Mouse (Mus musculus) lung, postnatal 4 days (tissue): ENCODE data around the gene Ndufv3.

Source experiments
- DNase-seq, 2 experiments: peaks; one replicate each; pipeline ENCODE4 v3.0.0; 2021

Ndufv3 gene

GRCm38 (mm10) chr17:31519946-31520838 lies at the start of gene Ndufv3, which contains the start of gene Wdr4:
TSS of gene Ndufv3 (plus strand) at chr17:31520115.
TSS of gene Wdr4 (minus strand) at chr17:31519980.
- peak; percentile 99 for DNase-seq

DNA sequence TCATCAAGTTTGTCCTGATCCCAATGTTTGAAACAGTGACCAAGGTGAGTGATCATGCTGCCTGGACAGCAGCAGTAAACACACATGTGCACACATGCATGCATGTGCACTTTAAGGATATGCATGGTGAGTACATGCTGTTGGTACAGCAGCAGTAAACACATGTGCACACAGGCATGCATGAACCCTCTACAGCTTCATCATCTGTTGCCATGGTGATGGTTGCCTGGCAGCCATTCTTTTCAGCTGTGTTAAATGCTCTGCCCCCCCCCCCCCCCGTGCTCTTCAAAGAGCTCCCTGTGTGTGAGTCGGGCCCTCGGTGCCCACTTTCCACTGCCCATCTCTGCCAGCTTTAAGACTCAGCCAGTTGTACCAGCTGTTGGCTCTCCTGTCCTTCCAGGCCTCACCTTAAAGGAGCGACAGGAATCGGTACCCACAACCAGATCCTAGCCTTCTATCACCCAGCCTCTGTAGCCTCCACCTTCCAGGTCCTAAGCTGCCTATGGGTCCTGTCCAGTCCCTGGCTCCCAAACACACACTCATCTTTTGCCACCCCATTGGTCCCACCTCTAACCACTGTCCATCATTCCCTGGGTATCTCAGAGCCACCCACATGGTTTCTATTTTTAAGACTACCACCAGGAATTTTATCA lies 49.0 kb upstream of the Ndufv3 start:
- DNase-seq, result no peak

- no peak for DNase-seq
Measured at GRCm38 (mm10) chr17:31474388-31474787, 45.5 kb upstream of the Ndufv3 start.

DNA sequence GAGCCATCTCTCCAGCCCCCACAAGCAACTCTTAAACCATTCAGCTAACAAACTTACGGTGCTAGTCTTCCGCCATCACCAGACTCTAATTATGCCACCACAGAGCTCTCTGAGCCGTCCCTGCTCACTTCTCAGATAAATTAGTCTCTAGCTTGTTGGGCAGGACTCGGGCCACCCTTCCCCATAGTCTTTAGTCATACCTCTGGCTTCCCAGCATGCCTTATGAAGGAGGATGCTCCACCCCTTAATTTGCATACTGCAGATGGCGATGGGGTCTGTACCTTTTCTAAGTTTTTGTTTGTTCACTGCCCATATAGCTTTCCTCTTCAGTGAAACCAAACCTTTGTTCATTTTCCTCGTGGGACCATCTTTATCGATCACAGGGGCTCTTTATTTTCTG lies 41.3 kb upstream of the Ndufv3 start:
- no peak for DNase-seq

DNA sequence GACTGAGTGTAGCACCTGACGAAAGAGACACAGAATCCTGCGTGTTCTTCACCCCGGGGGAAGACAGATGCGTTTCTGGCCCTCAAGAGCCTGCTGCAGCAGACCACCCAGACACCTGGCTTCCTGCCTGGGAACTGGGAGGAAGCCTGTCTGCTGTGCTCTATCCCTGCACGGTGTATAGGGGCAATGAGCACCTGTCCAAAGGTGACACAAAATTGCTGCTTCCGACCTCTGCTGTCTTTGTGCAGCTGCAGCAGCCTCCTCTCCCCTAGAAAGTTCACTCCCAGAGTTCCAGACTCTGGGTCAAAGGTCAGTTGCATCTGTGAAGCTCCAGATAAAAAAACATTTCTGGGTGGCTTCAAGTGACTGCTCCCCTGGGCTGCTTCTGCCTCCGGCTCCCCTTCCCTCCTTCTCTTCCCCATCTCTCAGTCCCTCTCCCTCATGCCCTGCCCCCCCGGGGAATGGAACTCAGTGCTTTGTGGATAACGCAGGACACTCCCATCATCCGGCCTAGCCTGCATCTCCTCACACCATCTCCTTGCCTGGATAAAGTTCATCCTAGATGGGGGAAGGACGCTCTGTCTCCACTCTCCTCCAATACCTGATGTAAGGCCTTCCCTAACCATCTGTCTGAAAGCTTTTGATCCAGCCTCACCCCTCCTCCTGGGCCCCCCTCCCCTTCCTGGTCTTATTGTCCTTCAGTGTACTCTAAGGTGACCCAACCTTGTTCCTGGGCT lies 40.6 kb upstream of the Ndufv3 start:
- DNase-seq, result no peak

DNA sequence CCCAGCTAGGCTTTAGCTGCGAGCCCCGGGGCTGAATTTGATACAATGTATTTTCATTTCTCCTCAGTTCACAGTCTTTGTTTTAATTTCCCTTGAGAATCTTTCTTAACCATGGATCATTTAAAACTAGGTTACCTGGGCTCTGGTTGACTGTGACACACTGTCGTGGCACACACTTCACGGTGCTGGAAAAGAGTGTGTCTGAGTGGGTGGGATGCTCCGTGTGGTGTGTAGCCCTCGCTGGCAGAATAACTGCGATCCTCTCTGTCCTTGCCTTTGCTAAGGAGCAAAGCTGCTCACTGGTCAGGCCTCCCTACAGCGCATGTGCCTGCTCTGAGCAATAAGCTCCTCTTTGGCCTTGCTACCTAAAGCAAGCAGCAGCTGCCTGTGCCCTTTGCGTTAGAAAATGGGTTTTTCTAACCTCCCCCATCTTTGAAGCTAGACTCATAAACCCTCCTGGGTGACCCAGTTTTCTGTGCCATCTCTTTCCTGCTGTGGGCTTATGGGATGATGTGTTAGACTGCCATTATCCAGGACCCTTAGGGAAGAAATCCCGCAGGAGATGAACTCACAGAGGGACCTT lies 33.2 kb upstream of the Ndufv3 start:
- DNase-seq, result no peak

GRCm38 (mm10) chr17:31487433-31488060 lies 32.4 kb upstream of the Ndufv3 start:
- no peak for DNase-seq

DNA sequence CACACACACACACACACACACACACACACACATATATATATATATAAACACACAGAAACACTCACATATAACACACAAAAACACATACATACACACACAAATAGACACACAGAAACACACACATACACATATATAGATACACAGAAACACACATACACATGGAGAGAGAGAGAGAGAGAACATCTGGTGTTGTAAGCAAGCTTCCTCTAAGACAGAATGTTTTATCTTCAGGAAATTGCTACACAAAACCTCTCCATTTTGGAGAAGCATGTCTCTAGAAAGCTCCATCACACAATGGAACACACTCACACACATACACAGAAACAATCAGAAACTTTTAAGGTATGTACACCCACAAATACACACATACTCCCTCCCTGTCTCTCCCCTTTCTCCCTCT lies 28.6 kb upstream of the Ndufv3 start:
- no peak for DNase-seq

GRCm38 (mm10) chr17:31492416-31492815 lies 27.5 kb upstream of the Ndufv3 start:
- DNase-seq, result peak; percentile 69 to 84

- no peak for DNase-seq
Measured at GRCm38 (mm10) chr17:31494989-31495388, 24.9 kb upstream of the Ndufv3 start.

- no peak for DNase-seq
Measured at GRCm38 (mm10) chr17:31497726-31498125, 22.2 kb upstream of the Ndufv3 start.

DNA sequence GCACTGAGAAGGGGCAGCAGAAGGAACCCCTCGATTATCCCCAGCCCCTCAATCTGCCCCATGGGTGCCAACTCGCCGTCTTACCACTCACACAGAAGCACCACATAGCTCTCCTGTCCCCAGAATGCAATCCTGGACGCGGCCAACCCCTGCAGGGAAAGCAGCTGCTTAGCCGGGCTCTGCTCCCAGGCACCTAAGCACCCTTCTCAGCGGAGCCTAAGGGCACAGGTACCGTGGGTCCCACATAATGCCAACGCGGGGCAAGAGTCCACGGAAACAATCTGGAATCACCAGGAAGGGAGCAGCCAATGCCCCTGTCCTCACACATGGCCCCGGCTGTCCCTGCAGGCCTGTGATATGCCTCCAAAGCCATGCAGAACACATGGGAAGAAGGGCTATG lies 20.2 kb upstream of the Ndufv3 start:
- no peak for DNase-seq

DNA sequence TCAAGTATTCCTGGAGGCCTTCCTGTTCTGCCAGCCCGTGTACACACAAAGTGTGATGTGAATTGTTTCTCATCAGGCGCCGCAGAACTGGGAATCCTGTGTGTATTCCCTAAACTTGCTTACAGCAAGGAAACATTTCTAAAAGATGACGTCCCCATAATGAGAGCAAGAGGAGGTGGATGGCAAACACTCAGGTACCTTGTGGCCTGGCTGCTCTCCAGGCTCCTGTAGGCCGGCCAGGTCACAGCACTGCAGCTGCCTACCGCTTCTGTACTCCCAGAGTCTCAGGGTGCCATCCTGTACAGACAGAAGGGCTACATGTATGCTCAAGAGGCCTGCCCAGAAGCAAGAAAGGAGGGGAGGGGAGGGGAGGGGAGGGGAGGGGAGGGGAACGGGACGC lies 19.5 kb upstream of the Ndufv3 start:
- DNase-seq, result peak in 1 of 2 experiments; percentile 54

- DNase-seq, result no peak
Measured at GRCm38 (mm10) chr17:31500908-31501307, 19.0 kb upstream of the Ndufv3 start.

DNA sequence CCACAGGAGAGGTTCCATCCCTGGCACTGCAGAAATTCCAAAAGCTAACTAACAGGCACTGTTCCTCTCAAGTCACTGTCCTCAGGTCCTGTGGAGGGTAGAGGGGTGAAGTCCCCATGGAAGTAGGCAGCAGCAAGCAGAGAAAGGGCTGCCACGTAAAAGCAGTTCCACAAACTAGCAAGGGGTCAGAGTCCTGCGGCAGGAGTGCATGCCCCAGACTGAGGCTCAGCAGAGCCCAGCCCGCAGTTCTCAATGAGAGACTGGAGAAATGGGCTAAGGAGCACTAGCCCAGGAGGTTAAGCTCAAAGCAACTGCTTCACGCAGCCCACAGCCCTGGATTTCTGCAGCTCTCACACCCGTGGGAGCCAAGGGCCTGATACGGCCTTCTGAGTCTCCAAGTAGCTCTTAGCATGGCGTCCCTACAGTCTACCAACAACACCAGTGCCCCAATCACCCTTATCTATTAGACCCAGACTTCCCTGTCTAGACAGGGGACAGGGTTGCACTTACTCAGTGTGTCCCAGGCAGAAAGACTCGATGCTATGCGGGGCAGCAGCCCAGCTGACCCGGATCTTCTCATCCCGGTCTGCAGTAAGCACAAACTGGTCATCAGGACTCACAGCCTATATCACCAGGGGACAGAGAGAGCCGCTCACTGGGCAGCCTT lies 17.5 kb upstream of the Ndufv3 start:
- DNase-seq, result no peak

DNA sequence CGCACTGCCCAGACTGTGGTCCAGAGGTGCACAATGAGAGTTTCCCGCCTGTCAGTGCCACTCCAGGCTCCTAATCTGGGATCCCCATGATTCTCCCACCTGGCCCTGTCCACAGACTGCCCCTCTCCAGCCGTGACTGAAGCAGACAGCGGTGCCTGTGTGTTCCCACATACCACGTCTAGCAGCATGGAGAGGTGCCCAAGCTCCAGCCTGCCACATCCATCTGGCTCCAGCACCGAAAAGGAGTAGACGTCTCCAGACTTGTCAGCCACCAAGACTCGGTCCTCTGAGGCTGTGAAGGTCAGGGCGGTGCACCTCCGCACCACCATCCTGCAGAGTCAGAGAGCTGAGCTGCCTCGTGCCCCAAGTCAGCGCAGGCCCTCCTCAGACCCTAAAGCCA lies 16.6 kb upstream of the Ndufv3 start:
- no peak for DNase-seq

DNA sequence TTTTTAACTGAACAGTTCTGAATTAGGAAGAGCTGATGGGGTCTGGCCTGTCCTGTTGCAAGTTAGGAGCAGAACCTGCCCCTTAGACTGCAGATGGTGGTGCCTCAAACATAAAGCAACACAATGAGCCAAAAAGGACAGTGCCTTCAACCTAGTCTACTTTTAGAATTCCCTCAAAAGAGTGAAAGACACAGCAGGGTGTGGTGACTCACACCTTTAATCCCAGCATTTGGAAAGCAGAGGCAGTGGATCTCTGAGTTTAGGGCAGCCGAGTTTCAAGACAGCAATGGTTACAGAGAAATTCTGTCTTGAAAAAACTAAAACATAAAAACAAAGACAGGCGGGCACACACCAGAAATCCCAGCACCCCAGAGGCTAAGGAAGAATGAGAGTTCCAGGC lies 16.0 kb upstream of the Ndufv3 start:
- no peak for DNase-seq

GRCm38 (mm10) chr17:31505013-31505412 lies 14.9 kb upstream of the Ndufv3 start:
- no peak for DNase-seq

- DNase-seq, result no peak
Measured at GRCm38 (mm10) chr17:31506282-31506681, 13.6 kb upstream of the Ndufv3 start.

DNA sequence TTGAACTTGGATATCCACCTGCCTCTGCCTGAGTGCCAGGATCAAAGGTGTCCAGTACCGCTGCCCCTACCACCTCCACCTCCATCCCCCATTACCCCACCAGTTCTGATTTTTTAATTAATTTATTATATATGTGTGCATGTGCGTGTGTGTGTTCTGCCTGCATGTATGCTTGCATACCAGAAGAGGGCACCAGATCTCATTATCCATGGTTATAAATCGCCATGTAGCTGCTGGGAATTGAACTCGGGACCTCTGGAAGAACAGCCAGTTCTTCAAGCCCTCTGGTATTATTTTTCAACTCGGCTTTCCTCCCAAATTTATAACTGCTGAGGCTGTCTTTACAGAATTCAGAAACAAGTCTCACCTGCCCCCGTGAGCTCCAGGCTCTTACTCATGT lies 9.0 kb upstream of the Ndufv3 start:
- DNase-seq, result no peak

- peak; percentile 89 to 91 for DNase-seq
Measured at GRCm38 (mm10) chr17:31511792-31512495, 8.0 kb upstream of the Ndufv3 start.
